Mouse (Mus musculus): ENCODE results near the gene AU022252.

DNA sequence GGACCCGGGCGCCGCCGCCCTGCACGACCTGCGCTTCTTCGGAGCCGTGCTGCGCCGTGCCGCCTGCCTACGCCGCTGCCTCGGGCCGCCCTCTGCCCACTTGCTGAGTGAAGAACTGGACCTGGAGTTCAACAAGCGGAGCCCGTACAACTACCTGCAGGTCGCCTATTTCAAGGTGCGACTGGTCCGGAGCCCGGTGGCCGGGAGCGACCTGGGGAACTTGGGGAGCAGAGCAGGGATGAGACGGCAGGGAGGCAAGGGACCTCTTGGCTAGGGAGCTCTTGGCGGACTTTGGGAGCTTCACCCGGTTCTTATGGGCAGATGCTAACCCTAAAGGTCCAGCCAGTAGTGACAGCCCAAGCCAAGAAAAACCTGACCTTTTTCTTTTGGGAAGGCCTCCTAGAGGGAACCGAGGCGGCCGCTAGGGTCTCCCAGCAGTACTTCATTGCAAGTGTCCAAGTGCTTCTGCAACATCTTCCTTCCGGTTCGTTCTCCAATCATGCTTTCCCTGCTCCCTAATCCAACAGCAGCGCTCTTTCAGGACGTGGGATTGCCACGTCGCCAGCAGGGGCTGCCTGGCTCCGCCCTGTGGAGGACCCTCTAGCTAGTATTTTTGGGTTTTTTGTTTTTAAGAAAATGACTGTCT lies 867 bp upstream of the AU022252 start:
- TF ChIP-seq SMC3 (IDR thresholded peaks at IDR 0.05; ENCODE audit: low read depth, low read length), result no peak
- 0 out of 2 replicates have a peak, but pooled peaks have one; percentile 3 for TF ChIP-seq TCF12 (IDR thresholded peaks at IDR 0.05; ENCODE audit: low read depth, low read length)
- no peak for TF ChIP-seq CHD2 (IDR thresholded peaks at IDR 0.05; ENCODE audit: low read length)
- TF ChIP-seq USF1 (IDR thresholded peaks at IDR 0.05; ENCODE audit: low read depth, low read length), result no peak
- TF ChIP-seq CTCF (IDR thresholded peaks at IDR 0.05 in 2 of 3, conservative IDR thresholded peaks at IDR 0.05 in 1 of 3; ENCODE audit: control insufficient read depth in 1 of 3, insufficient read depth in 1 of 3, low read depth in 2 of 3, low read length in 3 of 3, poor library complexity in 1 of 3, severe bottlenecking in 1 of 3), result peak in 1 of 3 experiments; percentile 2; a peak in 1 of 6 replicates
- no peak for TF ChIP-seq RAD21 (IDR thresholded peaks at IDR 0.05; ENCODE audit: low read depth, low read length)
- TF ChIP-seq RCOR1 (IDR thresholded peaks at IDR 0.05; ENCODE audit: low read depth, low read length), result no peak
- TF ChIP-seq HCFC1 (IDR thresholded peaks at IDR 0.05; ENCODE audit: low read depth, low read length), result no peak

Data from MEL (cell line).